Mouse (Mus musculus) adrenal gland, postnatal 4 days (tissue): ENCODE data around the gene Hist1h2bb. TPM values are rescaled to one million over a fixed set of nuclear protein-coding genes. Genes with fewer than 3 reads are reported as not detected.

Source experiments
- DNase-seq, 2 experiments: peaks; one replicate each; pipeline ENCODE4 v3.0.0; 2021 to 2022; ENCODE audit warnings: low spot score in 2 of 2, mixed read lengths in 2 of 2
- total RNA-seq, 2 experiments: library from RNA; stranded (reverse); gene quantifications; 2 replicates each; pipeline ENCODE4 v1.2.3; 2021

The Hist1h2bb gene
- total RNA-seq, 2 experiments from 2014 or later = 268 to 325 TPM

DNA sequence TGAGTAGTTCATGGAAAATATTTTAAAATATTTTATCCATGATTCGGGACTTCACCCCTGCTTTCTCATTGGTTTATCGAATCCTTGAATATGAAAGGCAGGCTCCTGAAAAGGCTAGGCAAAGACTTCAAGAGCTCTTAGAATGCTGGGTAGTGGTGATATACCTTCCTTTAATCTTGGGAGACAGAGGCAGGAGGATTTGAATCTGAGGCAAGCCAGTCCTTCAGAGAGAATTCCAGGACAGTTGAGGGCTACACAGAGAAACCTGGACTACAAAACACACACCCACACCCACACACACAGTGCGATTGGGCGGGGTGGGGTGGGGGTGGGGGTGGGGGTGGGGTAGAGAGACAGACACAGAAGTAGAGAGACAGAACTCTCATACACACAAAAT lies 1.4 kb downstream of the Hist1h2bb start:
- DNase-seq = no peak

GRCm38 (mm10) chr13:23749563-23750121 lies 3.1 kb downstream of the Hist1h2bb start:
- DNase-seq = no peak

- peak; percentile 26 to 29 for DNase-seq
These were observed 4.4 kb downstream of the Hist1h2bb start, which contains the start of gene Hist1h2ab for GRCm38 (mm10) chr13:23750839-23751477. TSS of gene Hist1h2ab (plus strand) at chr13:23751126.

- DNase-seq = no peak
These were observed 5.0 kb downstream of the Hist1h2bb start for GRCm38 (mm10) chr13:23751478-23751956.

DNA sequence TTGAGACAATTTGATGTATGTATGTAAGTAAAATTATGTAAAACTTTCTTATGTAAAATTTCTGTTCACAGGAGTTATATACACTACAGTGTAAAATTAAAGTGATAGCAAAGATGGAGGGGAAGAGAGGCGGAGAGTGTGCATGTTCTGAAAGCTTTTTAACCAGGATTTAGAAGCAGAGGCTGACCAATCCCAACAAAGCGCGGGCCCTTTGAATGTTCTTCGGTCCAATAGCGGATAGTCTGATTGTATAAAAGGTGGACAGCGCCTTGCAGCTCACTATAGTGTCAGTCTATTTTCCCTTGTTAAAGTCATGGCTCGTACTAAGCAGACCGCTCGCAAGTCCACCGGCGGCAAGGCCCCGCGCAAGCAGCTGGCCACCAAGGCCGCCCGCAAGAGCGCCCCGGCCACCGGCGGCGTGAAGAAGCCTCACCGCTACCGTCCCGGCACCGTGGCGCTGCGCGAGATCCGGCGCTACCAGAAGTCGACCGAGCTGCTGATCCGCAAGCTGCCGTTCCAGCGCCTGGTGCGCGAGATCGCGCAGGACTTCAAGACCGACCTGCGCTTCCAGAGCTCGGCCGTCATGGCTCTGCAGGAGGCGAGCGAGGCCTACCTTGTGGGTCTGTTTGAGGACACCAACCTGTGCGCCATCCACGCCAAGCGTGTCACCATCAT lies 5.7 kb downstream of the Hist1h2bb start, which contains the start of gene Hist1h3b:
Gene Hist1h3b, plus strand, starts transcription at position 201 of the 675 bp plus-strand sequence.
- DNase-seq = peak; percentile 59 to 77

GRCm38 (mm10) chr13:23752742-23753172 lies 6.2 kb downstream of the Hist1h2bb start:
- DNase-seq = no peak

- DNase-seq = no peak
These were observed 7.0 kb downstream of the Hist1h2bb start for GRCm38 (mm10) chr13:23753314-23754078.

DNA sequence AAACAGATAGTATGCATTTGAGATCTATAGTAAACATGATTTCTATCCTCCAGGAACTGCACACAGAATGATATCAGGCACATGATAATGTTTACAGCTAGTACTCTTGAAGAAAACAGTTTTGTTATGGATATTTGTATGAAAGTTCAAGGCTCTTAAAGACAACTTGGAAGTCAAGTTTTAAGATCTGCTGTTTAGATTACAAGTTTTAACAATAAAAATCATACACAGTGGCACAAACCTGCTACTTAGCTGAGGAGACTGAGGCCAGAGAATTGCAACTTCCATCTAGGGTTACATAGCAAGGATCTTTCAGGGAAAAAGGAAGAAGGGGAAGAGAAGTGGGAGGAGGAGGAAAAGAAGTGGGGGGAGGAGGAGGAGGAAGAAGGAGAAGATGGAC lies 8.5 kb downstream of the Hist1h2bb start:
- DNase-seq = no peak

DNA sequence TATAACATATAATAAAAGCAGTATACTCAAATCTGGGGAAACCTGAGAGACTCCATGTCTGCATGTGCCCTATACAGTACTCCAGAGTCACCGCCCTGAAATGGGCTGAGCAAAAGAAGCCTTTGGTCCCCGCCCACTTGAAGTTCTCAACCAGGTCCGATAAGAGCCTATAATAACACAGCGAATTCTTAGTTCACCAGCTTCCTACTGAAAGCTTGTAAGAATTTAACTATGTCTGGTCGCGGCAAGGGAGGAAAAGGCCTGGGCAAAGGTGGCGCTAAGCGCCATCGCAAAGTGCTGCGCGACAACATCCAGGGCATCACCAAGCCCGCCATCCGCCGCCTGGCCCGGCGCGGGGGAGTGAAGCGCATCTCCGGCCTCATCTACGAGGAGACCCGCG lies 10.3 kb downstream of the Hist1h2bb start, which contains the start of gene Hist1h4b:
Gene Hist1h4b, plus strand, starts transcription at position 224 of the 400 bp plus-strand sequence.
- DNase-seq = peak; percentile 54 to 75

GRCm38 (mm10) chr13:23757211-23757773 lies 10.8 kb downstream of the Hist1h2bb start:
- no peak for DNase-seq

GRCm38 (mm10) chr13:23757921-23758320 lies 11.4 kb downstream of the Hist1h2bb start:
- DNase-seq = no peak

- DNase-seq = no peak
These were observed 12.8 kb downstream of the Hist1h2bb start for GRCm38 (mm10) chr13:23759251-23759771.

DNA sequence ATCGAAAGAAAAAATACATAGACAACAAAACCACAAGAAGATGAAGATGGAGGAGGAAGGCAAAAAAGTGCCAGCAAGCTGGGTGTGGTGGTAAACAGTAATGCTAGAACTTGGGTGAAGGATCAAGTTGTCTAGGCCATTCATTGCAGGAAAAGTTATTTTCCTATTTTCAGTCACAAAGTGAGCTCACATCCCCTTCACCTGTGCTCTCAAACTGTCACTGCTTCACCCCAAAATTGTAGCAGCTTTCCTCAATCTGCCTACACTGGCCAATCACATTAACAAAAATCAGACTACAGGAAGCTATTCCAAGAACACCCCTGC lies 13.3 kb downstream of the Hist1h2bb start:
- no peak for DNase-seq

GRCm38 (mm10) chr13:23760240-23760971 lies 13.9 kb downstream of the Hist1h2bb start:
- DNase-seq = no peak

DNA sequence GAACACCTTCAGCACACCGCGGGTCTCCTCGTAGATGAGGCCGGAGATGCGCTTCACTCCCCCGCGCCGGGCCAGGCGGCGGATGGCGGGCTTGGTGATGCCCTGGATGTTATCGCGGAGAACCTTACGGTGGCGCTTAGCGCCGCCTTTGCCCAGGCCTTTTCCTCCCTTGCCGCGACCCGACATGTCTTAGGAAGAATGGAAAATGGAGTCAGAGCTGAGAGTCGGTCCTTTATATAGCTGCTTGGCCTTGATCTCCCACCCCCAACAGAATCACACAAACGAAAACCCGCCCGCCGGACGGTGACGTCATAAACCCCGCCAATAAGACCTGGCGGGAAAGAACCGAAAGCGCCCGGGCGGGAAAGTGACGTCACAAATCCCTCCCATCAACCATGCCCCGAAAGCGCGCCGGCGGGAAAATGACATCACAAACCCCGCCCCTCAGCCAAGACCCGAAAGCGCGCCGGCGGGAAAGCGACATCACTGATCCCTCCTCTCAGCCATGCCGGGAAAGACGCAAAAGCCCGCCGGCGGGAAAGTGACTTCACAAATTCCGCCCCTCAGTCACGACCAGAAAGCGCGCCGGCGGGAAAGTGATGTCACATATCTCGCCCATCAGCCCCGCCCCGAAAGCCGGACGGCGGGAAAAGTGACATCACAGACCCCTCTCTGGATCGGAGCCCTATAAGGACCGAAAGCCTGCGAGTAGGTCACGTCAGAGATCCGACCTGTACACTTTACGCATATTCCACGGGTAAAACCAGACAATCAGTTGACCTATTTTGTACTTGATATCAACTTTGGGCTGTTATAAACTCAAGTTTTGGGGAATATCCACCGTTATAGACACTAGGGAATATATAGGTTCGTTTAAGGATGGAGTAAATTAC lies 14.7 kb downstream of the Hist1h2bb start, which contains the start of gene Hist1h4a:
Gene Hist1h4a, minus strand, starts transcription at position 259 of the 893 bp plus-strand sequence.
- DNase-seq = peak; percentile 95 to 98

- DNase-seq = peak; percentile 30 to 32
These were observed 15.6 kb downstream of the Hist1h2bb start, which contains the start of gene Hist1h3a for GRCm38 (mm10) chr13:23761871-23762821. TSS of gene Hist1h3a (minus strand) at chr13:23762386.

DNA sequence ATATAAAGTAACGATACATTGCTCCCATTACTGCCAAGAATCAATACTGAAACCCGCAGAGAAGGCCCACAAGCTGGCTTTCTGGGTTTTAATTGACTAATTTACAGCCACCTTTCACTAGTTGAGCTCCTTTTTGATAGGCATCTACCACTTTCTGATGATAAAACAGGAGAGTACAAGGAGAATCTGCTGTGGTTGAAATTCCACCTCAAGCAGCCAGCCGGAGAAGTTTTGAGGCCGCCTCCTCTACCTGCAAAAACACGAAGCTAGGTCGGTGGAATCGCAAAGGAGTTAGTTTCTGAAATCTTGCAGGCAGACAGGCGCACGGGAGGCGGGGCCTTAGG lies 16.7 kb downstream of the Hist1h2bb start:
- no peak for DNase-seq
